Mouse (Mus musculus) limb, embryonic 10.5 days (tissue): ENCODE data around the gene Nasp. TPM values are rescaled to one million over a fixed set of nuclear protein-coding genes. Genes with fewer than 3 reads are reported as not detected.

Experiments used
- DNase-seq: peaks from one replicate; pipeline ENCODE4 v3.0.0-alpha.2; 2017; ENCODE audit warnings: low spot score
- H3K27ac ChIP-seq: fragments of 300-500 bp; sonication (generic); 2 replicates; pipeline ENCODE4 v1.5.1; 2016; ENCODE audit warnings: mild to moderate bottlenecking
- H3K27me3 ChIP-seq: fragments of 300-500 bp; sonication (generic); 2 replicates; pipeline ENCODE4 v1.6.1; 2016; ENCODE audit warnings: low read depth, mild to moderate bottlenecking; ENCODE audit not compliant: poor library complexity, severe bottlenecking
- H3K36me3 ChIP-seq: fragments of 300-500 bp; sonication (generic); 2 replicates; pipeline ENCODE4 v1.6.1; 2016; ENCODE audit warnings: mild to moderate bottlenecking, moderate library complexity
- H3K4me1 ChIP-seq: fragments of 300-500 bp; sonication (generic); 2 replicates; pipeline ENCODE4 v1.6.1; 2016
- H3K4me3 ChIP-seq: fragments of 300-500 bp; sonication (generic); 2 replicates; pipeline ENCODE4 v1.5.1; 2016; ENCODE audit warnings: mild to moderate bottlenecking, moderate library complexity
- H3K9me3 ChIP-seq: fragments of 300-500 bp; sonication (generic); replicated peaks from 2 replicates; pipeline ENCODE4 v1.6.1; 2016; ENCODE audit warnings: mild to moderate bottlenecking
- WGBS: fragments of 180-500 bp; shearing (Covaris S2); methylation state at CpG from one replicate; pipeline ENCODE4 v1.1.7; 2016; 5-methylcytosine and 5-hydroxymethylcytosine counted together
- polyA plus RNA-seq: library from polyadenylated mRNA; unstranded; fragments of >200 nt; fragmentation: Nextera tagmentation; extraction: Ambion mirVana; gene quantifications from 2 replicates; pipeline ENCODE4 v1.2.1, GENCODE M21; 2016

Gene Nasp
- polyA plus RNA-seq, 1 experiment from 2014 or later = 364 TPM

- Histone ChIP-seq H3K27me3 (no peaks in the 10 kb centered on the region), H3K4me3 (no peak overlapping the region), H3K27ac (no peak overlapping the region), H3K9me3 (no peaks in the 10 kb centered on the region), H3K4me1 (peaks cover 12% of the 10 kb centered on the region), H3K36me3 (peaks cover 2% of the 10 kb centered on the region; the same call in 1 of the 2 replicates)
- no peak for DNase-seq
- WGBS = 64% methylated on average over 2 of the region's 2 CpGs
Observed at GRCm38 (mm10) chr4:116655100-116655499, 27.4 kb upstream of the Nasp start.

GRCm38 (mm10) chr4:116653228-116653627, 25.5 kb upstream of the Nasp start:
- Histone ChIP-seq H3K27ac (no peak overlapping the region), H3K27me3 (no peaks in the 10 kb centered on the region), H3K4me1 (peaks cover 22% of the 10 kb centered on the region), H3K9me3 (no peaks in the 10 kb centered on the region), H3K36me3 (peaks cover 20% of the 10 kb centered on the region), H3K4me3 (no peak overlapping the region)
- DNase-seq = no peak
- WGBS = 91% methylated on average over 6 of the region's 6 CpGs

GRCm38 (mm10) chr4:116651797-116652135, 24.0 kb upstream of the Nasp start:
- no peaks in the 10 kb centered on the region for H3K9me3 ChIP-seq
- H3K4me1 ChIP-seq = peaks cover 22% of the 10 kb centered on the region
- WGBS = 15% methylated on average over 6 of the region's 6 CpGs
- H3K36me3 ChIP-seq = peaks cover 35% of the 10 kb centered on the region
- H3K27me3 ChIP-seq = no peaks in the 10 kb centered on the region
- peak overlapping the region; percentile 84 for H3K4me3 ChIP-seq
- H3K27ac ChIP-seq = peak overlapping the region; percentile 95
- DNase-seq = no peak

- under 1% methylated on average over 39 of the region's 39 CpGs for WGBS
- H3K9me3 ChIP-seq = no peaks in the 10 kb centered on the region
- peaks cover 22% of the 10 kb centered on the region for H3K4me1 ChIP-seq
- H3K36me3 ChIP-seq = peaks cover 41% of the 10 kb centered on the region
- peak; percentile 94 for DNase-seq
- peak within 1 kb of the TSS; percentile 84 for H3K4me3 ChIP-seq
- H3K27ac ChIP-seq = peak within 1 kb of the TSS; percentile 95
- H3K27me3 ChIP-seq = no peaks in the 10 kb centered on the region
Observed at GRCm38 (mm10) chr4:116650924-116651796, 23.4 kb upstream of the Nasp start, which contains the start of gene Akr1a1. Gene Akr1a1, minus strand, starts transcription at chr4:116651680.

- H3K4me3 ChIP-seq = peak overlapping the region; percentile 84
- H3K36me3 ChIP-seq = peaks cover 49% of the 10 kb centered on the region
- no peaks in the 10 kb centered on the region for H3K27me3 ChIP-seq
- 46% methylated on average over 5 of the region's 5 CpGs for WGBS
- DNase-seq = no peak
- H3K27ac ChIP-seq = peak overlapping the region; percentile 95
- no peaks in the 10 kb centered on the region for H3K9me3 ChIP-seq
- peaks cover 18% of the 10 kb centered on the region for H3K4me1 ChIP-seq
Observed at GRCm38 (mm10) chr4:116650365-116650764, 22.6 kb upstream of the Nasp start.

- DNase-seq = no peak
- WGBS = over 99% methylated on average over 2 of the region's 2 CpGs
Observed at GRCm38 (mm10) chr4:116649411-116649810, 21.7 kb upstream of the Nasp start.

GRCm38 (mm10) chr4:116645624-116646023, 17.9 kb upstream of the Nasp start:
- peaks cover 96% of the 10 kb centered on the region for H3K36me3 ChIP-seq
- no peak for DNase-seq
- no peak overlapping the region for H3K27ac ChIP-seq
- H3K27me3 ChIP-seq = no peaks in the 10 kb centered on the region
- H3K4me1 ChIP-seq = peaks cover 13% of the 10 kb centered on the region
- H3K9me3 ChIP-seq = no peaks in the 10 kb centered on the region
- H3K4me3 ChIP-seq = no peak overlapping the region
- WGBS = 95% methylated on average over 7 of the region's 7 CpGs

More at GRCm38 (mm10) chr4:116649411-116649810, 21.7 kb upstream of the Nasp start:
- H3K36me3 ChIP-seq = peaks cover 59% of the 10 kb centered on the region
- H3K9me3 ChIP-seq = no peaks in the 10 kb centered on the region
- no peaks in the 10 kb centered on the region for H3K27me3 ChIP-seq
- peak overlapping the region; percentile 84 for H3K4me3 ChIP-seq
- H3K27ac ChIP-seq = no peak overlapping the region
- peaks cover 18% of the 10 kb centered on the region for H3K4me1 ChIP-seq

GRCm38 (mm10) chr4:116644326-116644725, 16.6 kb upstream of the Nasp start:
- 73% methylated on average over 6 of the region's 6 CpGs for WGBS
- no peak for DNase-seq
- H3K36me3 ChIP-seq = peaks cover 99% of the 10 kb centered on the region

GRCm38 (mm10) chr4:116642071-116642470, 14.3 kb upstream of the Nasp start:
- no peaks in the 10 kb centered on the region for H3K27me3 ChIP-seq
- DNase-seq = no peak
- peaks cover 99% of the 10 kb centered on the region for H3K36me3 ChIP-seq
- H3K4me3 ChIP-seq = no peak overlapping the region
- H3K4me1 ChIP-seq = no peaks in the 10 kb centered on the region
- WGBS = 97% methylated on average over 1 of the region's 1 CpGs
- no peaks in the 10 kb centered on the region for H3K9me3 ChIP-seq
- no peak overlapping the region for H3K27ac ChIP-seq

More at GRCm38 (mm10) chr4:116644326-116644725, 16.6 kb upstream of the Nasp start:
- Histone ChIP-seq H3K27ac (no peak overlapping the region), H3K9me3 (no peaks in the 10 kb centered on the region), H3K4me1 (peaks cover 2% of the 10 kb centered on the region; the same call in 1 of the 2 replicates), H3K27me3 (no peaks in the 10 kb centered on the region), H3K4me3 (no peak overlapping the region)

GRCm38 (mm10) chr4:116638821-116639220, 11.1 kb upstream of the Nasp start:
- Histone ChIP-seq H3K27ac (no peak overlapping the region), H3K4me3 (no peak overlapping the region), H3K36me3 (peaks cover 100% of the 10 kb centered on the region), H3K4me1 (no peaks in the 10 kb centered on the region), H3K27me3 (no peaks in the 10 kb centered on the region), H3K9me3 (no peaks in the 10 kb centered on the region)
- 96% methylated on average over 6 of the region's 6 CpGs for WGBS
- DNase-seq = no peak

GRCm38 (mm10) chr4:116635197-116635596, 7.5 kb upstream of the Nasp start:
- H3K4me1 ChIP-seq = no peaks in the 10 kb centered on the region
- no peak for DNase-seq
- H3K27ac ChIP-seq = no peak overlapping the region
- H3K4me3 ChIP-seq = no peak overlapping the region
- H3K27me3 ChIP-seq = no peaks in the 10 kb centered on the region
- peaks cover 89% of the 10 kb centered on the region for H3K36me3 ChIP-seq
- no peaks in the 10 kb centered on the region for H3K9me3 ChIP-seq
- WGBS = 96% methylated on average over 1 of the region's 1 CpGs

GRCm38 (mm10) chr4:116627359-116627716, 403 bp downstream of the Nasp start:
- peak overlapping the region; percentile 99 for H3K4me3 ChIP-seq
- peak; percentile 95 for DNase-seq
- H3K36me3 ChIP-seq = peaks cover 45% of the 10 kb centered on the region
- no peaks in the 10 kb centered on the region for H3K27me3 ChIP-seq
- H3K27ac ChIP-seq = peak overlapping the region; percentile 99
- peaks cover 11% of the 10 kb centered on the region for H3K4me1 ChIP-seq
- WGBS = under 1% methylated on average over 13 of the region's 13 CpGs
- H3K9me3 ChIP-seq = no peaks in the 10 kb centered on the region

GRCm38 (mm10) chr4:116626658-116627358, 933 bp downstream of the Nasp start:
- peaks cover 11% of the 10 kb centered on the region for H3K4me1 ChIP-seq
- peak overlapping the region; percentile 99 for H3K4me3 ChIP-seq
- peak; percentile 95 for DNase-seq
- peak overlapping the region; percentile 99 for H3K27ac ChIP-seq
- no peaks in the 10 kb centered on the region for H3K9me3 ChIP-seq
- under 1% methylated on average over 53 of the region's 53 CpGs for WGBS
- H3K27me3 ChIP-seq = no peaks in the 10 kb centered on the region
- H3K36me3 ChIP-seq = peaks cover 45% of the 10 kb centered on the region
